Mouse (Mus musculus): ENCODE data around the gene Vmn1r208. TPM values are rescaled to one million over a fixed set of nuclear protein-coding genes. Genes with fewer than 3 reads are reported as not detected.

Vmn1r208 gene
- polyA plus RNA-seq, 1 experiment from 2014 or later: not detected

Other genes starting within 250 kb of the Vmn1r208 start
- gene Vmn1r204, start 224.2 kb downstream of the Vmn1r208 start, polyA plus RNA-seq (2015; fragmentation: Nextera tagmentation; extraction: Ambion mirVana): not detected in 2 replicates
- gene Vmn1r205, start 184.4 kb downstream of the Vmn1r208 start, polyA plus RNA-seq (2015; fragmentation: Nextera tagmentation; extraction: Ambion mirVana): not detected in 2 replicates
- gene Vmn1r206, start 153.1 kb downstream of the Vmn1r208 start, polyA plus RNA-seq (2015; fragmentation: Nextera tagmentation; extraction: Ambion mirVana): not detected in 2 replicates
- gene Vmn1r207-ps, start 47.8 kb downstream of the Vmn1r208 start, polyA plus RNA-seq (2015; fragmentation: Nextera tagmentation; extraction: Ambion mirVana): not detected in 2 replicates
- not detected in 2 replicates for gene Vmn1r209, start 32.3 kb upstream of the Vmn1r208 start, polyA plus RNA-seq (2015; fragmentation: Nextera tagmentation; extraction: Ambion mirVana)
- not detected in 2 replicates for gene Vmn1r210, start 53.9 kb upstream of the Vmn1r208 start, polyA plus RNA-seq (2015; fragmentation: Nextera tagmentation; extraction: Ambion mirVana)
- gene Vmn1r211, start 80.2 kb upstream of the Vmn1r208 start, polyA plus RNA-seq (2015; fragmentation: Nextera tagmentation; extraction: Ambion mirVana): not detected in 2 replicates
- not detected in 2 replicates for gene Vmn1r212, start 106.8 kb upstream of the Vmn1r208 start, polyA plus RNA-seq (2015; fragmentation: Nextera tagmentation; extraction: Ambion mirVana)
- gene Vmn1r213, start 230.3 kb upstream of the Vmn1r208 start, polyA plus RNA-seq (2015; fragmentation: Nextera tagmentation; extraction: Ambion mirVana): not detected in 2 replicates

Measured in intestine, postnatal 0 days (tissue).